Mouse (Mus musculus) liver, adult 2 months (tissue): ENCODE data around the gene 4931440F15Rik.

Experiments used
- CTCF ChIP-seq: fragments of 200-500 bp; IDR thresholded peaks from 2 replicates; pipeline ENCODE4 v1.5.1; 2011; ENCODE audit warnings: low read depth, low read length, control low read depth
- POLR2A ChIP-seq: fragments of 200-500 bp; IDR thresholded peaks from 2 replicates; pipeline ENCODE4 v1.6.1; 2011; ENCODE audit warnings: low read length, control low read depth; ENCODE audit not compliant: insufficient read depth; ENCODE audit errors: extremely low read depth

DNA sequence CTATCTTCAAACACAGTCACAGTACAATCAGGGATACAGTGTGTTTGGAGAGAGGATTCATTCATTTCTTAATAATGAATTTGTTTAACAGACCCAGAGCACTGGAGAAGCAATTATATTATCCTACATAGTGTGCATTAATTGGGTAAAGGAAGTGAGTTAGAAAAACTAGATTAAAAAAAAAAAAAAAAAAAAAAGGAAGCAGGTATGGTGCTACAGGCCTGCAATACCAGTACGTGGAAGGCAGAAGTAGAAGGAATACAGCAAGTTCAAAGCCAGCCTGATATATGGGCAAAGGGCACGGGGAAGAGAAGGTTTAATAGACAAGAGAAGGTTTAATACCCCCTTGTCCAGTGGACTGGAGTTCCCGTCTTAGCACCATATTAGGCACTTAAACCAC, 46.5 kb downstream of the 4931440F15Rik start:
- TF ChIP-seq CTCF = no peak
- TF ChIP-seq POLR2A = no peak
